Mouse (Mus musculus): Measurements from ENCODE around the gene Nfia. TPM values are rescaled to one million over a fixed set of nuclear protein-coding genes. Genes with fewer than 3 reads are reported as not detected.

Gene Nfia
- total RNA-seq, 2 experiments from 2014 or later = 3.6 to 17.8 TPM

DNA sequence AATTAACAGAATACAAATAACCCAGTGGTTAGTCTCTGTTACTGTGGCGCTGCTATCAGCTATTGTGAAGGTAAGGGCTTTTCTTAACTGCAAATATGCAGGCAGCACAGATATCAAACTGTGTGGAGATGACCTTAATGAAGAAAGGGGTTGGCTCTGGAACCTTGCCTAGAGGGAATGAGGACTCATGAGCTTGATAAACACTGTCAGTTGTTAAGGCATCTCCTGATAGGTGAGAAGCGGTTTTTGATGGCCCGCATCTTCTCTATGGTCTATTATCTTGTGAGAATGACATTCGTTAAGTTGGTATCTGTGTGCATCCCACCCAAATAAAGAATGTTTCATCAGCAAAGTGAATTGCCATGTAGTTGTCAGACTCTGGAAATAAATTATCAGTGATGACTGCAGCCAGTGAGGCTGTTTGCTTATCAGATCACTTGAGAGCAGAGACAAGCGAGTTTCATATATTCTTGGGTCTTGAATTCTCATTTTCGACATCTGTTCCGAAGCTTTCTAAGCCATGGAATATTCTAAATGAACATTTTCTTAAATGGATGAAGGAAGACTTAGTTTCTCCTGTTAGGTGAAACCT lies 37.9 kb downstream of the Nfia start:
- no peak for ATAC-seq (ENCODE audit: poor library complexity, severe bottlenecking)

DNA sequence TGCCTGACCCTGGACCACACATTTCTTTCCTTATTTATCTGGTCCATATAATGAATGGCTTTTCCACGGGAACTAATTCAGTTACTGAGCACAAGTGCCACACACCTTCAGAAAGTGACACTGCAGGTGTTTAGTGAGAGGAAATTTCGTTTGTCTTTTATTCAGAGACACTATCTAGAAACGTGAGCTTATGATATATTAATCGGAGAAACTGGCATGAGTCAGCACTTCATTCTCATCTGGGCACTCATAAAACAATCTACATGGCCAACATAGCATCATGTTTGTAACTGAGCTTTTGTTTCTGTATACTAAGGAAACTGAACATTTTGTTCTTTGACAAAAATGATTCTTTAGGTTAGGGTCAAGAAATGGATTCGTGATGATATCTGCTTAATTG lies 40.5 kb downstream of the Nfia start:
- ATAC-seq (ENCODE audit: poor library complexity, severe bottlenecking) = no peak

DNA sequence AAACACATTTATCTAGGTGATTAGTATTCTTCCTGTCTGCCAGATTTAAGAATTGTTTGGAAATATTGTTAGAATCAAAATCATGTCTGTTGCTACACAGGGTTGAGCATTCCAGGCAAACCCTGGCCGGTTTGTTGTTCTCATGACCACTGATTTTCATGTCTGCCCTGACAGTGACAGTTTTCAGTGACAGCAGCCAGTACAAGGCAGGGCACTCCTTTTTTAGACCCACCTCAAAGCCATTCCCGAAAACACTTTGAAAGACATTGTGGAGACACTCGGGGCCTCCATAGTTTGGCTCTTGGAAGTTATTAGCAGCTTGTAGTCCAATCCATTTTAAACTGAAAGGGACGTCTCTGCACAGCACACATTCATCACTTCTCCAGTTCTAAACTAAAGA lies 41.5 kb downstream of the Nfia start:
- no peak; the same call in 1 of the 2 replicates for ATAC-seq (ENCODE audit: poor library complexity, severe bottlenecking)

DNA sequence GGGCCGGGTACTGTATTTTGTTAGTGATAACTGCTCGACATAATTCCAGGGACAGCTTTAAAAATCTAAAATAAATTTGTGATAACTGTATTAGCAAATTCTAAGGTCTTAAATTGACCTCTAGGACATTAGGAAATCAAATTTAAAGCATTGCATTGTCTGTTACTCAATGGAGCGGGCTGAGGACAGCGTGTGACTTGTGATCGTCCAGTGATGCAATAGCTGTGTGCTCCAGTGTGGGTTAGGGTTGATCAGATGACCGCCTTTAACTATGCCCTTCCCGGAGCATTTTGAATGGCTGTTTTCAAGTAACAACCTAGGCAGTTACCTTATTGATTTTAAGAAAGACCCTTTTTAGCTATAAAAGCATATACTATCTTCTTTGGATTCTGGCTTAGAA lies 42.0 kb downstream of the Nfia start:
- peak; percentile 90 for ATAC-seq (ENCODE audit: poor library complexity, severe bottlenecking)

DNA sequence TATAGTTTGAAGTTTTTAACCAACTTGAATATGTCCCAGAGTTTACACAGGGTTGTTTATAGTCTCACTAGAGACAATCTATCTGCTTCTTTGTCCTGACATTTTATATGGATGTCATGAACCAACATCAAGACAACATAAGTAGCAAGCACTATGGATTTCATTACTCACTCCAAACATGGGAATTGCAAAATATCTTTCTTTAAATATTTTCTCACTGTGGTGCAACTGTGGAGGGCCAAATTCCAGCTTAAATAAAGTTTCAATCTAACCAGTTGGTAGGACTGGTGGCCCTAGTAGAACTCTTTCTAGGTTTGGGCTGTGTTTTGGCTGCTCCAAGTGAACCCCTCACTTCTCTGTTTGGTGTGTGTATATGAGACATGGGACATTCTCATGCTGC lies 43.5 kb downstream of the Nfia start:
- no peak for ATAC-seq (ENCODE audit: poor library complexity, severe bottlenecking)

DNA sequence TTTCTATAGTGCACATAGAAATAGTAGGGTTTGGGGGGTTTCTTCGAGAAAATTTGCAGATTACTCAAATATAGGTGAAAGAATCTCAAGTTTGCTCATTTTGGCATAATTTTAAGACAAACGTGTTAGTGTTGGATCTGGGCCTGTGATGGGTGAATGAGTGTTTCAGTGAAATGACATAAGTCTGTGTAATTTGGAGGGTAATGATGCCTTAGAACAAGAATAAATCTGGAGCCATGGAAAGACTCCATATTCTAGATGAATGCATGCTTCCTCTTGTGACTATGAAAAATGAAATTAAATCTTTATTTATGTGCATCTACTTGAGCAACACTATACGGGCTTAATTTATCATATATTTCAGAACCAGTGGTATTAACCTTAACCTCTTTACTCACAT lies 44.2 kb downstream of the Nfia start:
- no peak for ATAC-seq (ENCODE audit: poor library complexity, severe bottlenecking)

DNA sequence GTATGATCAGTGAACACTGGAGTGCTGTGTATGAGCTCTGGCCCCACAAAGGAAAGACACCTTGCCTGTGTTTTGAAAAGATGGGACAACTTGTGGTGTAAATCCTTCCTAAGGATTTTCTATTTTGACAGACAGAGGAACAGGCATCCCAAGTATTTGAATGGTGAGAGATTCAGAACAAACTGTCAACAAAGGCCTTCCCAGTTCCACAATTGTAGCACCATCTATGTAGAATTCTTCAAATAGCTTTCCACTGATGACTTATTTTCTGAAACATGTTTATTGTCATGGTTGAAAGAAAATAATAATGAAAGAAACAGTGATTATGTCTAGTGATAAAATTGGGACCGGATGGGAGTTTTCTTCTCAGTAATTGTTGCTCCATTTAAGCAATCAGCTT lies 45.2 kb downstream of the Nfia start:
- no peak for ATAC-seq (ENCODE audit: poor library complexity, severe bottlenecking)

DNA sequence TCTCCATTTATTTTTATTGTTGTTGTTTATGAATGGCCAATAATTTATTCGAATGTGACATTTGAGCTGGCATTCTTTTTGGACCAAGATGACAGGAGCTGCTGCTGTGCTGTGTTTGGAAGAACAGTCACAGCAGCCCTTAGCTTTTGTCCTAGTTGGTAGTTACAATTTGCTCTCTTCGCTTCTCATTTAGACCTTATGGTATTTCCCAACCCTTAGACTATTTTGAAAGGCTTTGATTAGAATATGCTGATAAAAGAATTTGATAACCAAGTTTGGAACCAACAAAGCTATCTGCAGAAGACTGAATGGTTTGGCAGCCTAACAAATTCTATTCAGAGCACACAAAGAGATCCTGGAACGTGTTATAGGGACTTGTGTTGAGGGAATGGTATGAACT lies 46.0 kb downstream of the Nfia start:
- no peak for ATAC-seq (ENCODE audit: poor library complexity, severe bottlenecking)

DNA sequence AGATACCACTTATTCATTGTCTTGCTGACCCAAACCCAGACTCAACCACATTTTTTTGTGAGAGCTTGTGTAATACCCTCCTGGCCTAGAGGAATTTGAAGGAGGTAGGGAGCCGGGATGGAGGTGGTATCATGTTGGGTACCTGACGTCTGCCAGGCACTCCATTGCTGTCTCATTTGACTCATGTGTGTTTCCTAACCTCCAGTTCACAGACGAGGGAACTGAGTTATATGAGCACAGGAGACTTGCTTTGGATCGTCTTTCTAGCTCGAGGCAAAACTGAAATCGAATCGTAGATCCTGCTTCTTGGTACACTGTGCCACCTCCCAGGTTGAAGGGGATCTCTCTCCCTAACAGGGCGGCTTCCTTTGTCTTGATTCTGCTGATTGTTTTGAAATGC lies 46.6 kb downstream of the Nfia start:
- ATAC-seq (ENCODE audit: poor library complexity, severe bottlenecking) = no peak

DNA sequence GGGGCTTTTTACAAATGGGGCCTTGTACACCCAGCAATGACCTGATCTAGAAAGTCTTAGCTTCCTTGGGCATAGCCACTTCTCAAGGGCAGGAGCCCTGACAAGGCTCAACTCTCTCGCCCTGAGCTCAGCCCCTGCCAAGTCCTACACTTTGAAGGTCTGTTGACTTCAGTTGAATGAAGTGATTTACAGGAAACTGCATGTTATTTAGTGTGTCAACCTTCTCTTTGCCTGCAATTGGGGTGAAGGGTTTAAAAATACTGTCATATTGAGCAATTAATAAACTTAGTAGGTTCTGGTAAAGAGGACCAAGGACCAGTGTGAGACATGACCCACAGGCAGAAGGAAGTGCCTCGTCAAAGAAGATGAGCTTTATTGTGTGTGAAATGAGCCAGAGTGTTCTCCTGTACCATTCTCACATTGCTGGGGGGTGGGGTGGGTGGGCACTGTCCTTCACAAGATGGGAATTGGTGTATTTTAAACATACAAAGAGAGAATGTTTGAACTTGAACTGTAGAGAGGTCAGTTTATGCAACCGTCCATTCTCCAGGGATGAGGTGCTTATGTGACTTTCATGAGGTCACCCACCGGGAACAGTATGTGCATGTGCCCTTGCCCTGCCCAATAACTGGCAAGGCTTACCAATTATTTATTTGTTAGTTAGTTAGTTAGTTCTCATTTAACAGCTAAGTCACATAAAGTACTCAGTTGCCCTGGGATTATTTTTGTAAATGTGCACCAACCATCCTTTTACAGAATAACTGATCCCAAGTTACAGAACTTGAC lies 48.1 kb downstream of the Nfia start:
- no peak for ATAC-seq (ENCODE audit: poor library complexity, severe bottlenecking)

DNA sequence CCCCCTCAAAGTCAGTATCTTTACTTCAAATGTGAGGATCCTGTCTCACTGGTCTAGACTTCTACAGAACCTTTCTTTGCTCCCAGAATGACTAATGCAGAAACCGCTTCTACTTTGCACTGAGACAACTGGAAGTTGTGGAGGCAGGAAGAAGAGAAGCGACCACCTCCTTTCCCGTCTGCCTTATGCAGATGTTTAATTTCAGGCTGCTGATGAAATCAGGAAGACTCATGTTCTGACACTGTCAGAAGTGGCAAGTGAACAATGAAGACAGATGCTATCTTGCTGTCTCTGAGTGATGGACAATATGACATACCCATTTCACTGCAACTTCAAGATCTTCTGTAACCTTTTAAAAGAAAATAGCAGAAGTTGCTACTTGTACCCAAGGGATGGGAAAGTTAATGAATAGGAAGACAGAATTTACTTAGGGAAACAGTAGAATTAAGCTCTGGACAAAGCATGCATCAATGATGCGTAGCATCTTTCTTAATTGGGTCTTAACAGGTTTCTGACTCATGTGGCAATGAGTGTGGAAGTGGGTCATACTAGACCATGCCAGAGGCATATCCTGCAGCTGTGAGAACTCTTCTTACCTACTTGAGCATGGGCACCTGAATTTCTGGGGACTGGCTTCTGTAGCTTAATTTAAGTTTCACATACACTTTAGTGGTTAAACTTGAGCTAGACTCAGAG lies 49.2 kb downstream of the Nfia start:
- ATAC-seq (ENCODE audit: poor library complexity, severe bottlenecking) = no peak

DNA sequence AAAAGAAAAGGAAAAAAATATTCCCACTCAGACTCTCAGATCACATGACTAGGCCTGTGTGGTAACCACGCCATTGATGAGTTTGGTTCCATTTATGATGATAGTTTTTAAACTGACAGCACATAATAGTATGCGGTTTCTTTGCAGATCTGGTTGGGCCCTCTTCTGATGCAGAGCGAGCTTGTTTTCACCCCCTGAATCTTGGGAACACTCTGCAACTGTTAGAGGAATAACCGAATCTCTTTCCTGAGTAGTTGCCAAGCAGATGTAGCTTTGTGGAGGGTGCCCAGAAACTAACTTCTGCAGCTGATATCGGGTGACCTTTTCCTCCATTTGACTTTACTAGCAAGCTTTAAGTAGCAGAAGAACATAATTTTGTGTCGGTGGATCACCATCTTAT lies 51.0 kb downstream of the Nfia start:
- no peak for ATAC-seq (ENCODE audit: poor library complexity, severe bottlenecking)

DNA sequence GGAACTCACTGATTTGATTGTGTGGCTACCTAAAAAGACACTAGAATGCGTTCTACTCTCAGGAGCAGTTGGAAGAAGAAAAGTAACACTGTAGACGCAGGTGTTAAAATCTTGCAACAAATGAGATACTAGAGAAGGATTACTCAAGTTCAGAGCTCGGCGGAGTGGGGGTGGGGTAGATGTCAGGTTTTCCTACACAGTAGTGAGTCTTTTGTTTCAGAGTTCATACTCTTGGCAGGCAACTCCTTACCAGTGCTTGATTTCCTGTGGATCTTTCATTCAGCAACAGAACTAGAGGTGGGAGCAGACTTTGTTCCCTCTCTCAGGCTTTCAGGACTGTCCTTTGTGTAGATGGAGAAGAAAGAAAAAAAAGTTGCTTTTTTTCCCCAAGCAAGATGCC lies 51.9 kb downstream of the Nfia start:
- no peak for ATAC-seq (ENCODE audit: poor library complexity, severe bottlenecking)

DNA sequence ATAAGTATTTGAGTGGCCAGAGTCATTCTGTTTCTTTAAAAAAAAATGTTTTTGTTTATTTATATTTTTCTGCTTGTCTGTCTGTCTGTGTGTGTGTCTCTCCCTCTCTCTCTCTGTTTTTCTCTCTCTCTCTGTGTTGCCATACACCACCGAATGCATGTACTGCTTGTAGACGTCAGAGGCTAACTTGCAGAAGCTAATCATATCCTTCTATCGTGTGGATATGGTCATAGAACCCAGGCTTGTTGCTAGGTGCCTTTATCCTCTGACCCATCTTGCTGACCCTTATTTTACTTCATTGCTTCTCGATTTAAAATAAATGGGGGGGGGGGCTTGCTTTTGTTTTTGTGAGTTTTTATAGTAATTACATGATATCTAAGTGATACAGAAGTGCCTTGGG lies 52.9 kb downstream of the Nfia start:
- ATAC-seq (ENCODE audit: poor library complexity, severe bottlenecking) = no peak

DNA sequence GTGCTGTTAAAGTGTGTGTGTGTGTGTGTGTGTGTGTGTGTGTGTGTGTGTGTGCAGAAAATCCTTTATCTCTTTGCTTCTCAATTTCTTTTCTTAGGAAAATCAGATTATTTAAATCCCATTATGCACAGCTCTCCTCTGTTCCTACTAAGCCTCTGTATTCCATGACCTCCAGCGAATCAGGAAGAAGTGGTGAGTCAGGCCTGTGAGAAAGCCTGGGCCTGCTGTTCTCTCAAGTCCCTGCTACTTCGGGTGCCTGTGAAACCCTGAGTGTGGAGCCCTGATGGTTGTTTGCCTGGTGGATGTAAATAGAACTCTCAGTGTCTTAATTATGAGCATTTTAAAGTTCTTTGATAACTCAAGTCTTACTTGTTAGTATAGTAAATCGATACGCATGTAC lies 53.3 kb downstream of the Nfia start:
- no peak for ATAC-seq (ENCODE audit: poor library complexity, severe bottlenecking)

DNA sequence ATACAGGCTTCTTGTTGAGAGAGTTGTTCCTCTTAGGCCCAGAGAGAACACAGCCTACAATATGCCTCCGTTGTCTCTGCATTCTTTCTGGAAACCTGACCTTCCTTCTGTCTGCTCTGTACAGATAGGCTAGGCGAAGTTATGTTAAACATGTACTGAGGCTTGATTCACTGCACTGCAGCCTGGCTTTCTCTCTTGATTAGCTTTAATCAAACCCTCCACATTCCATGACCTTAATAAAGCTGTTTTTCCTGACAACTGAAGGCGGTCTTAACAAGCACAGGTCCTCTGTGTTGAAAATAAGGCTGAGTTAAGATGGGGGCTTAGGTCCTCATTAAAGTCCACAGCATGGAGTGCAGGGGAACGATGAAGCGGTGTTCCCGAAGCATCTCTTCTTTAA lies 54.6 kb downstream of the Nfia start:
- ATAC-seq (ENCODE audit: poor library complexity, severe bottlenecking) = no peak

DNA sequence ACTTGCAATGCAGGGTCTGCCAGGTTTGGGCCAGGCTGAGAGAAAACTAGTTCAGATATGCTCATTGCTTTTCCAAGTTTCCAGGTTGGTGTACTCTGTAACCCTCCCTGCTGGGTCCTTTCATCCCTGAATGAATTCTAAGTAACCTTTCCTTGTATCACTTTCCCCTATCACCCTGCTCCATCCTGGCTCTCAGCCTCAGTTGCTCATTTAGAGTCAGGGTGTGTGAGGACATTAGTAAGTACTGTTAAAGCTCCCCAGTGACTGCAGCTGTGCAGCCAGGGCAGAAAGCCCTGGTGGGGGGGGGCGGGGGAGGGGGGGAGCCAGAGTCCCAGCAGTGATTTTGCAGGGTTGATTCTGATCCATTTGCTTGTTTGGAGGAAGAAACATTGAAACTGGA lies 56.0 kb downstream of the Nfia start:
- ATAC-seq (ENCODE audit: poor library complexity, severe bottlenecking) = no peak

DNA sequence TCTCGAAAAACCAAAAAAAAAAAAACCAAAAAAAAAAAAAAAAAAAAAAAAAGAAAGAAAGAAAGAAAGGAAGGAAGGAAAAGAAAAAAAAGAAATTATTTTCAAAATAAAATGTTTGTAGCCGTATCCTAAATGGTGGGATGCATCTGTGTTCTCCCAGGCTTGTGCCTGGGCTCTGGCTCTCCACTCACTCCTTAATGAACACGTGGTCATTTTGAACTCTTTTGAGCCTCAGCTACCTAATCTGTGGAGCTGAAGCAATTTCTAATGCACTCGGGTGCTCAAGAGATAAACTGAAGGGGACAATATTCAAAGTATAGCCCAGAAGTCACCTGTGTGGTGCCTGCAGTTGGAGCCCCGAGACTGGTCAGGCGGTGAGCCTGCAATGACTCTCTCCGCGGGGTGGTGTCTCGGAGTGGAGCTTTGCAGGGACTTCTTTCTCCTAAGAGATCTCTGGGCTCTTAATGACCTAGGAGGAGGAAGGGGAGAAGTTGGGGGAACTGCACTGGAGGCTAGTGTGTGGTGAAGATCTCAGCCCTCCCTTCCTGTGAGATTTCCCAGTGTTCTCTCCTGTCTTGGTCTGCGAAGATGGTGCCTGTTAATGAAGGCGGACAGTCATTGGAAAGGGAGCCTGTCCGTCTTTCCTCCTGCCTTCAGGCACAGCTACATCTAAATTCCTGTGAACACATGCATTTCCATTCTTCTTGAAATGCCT lies 57.0 kb downstream of the Nfia start:
- no peak for ATAC-seq (ENCODE audit: poor library complexity, severe bottlenecking)

DNA sequence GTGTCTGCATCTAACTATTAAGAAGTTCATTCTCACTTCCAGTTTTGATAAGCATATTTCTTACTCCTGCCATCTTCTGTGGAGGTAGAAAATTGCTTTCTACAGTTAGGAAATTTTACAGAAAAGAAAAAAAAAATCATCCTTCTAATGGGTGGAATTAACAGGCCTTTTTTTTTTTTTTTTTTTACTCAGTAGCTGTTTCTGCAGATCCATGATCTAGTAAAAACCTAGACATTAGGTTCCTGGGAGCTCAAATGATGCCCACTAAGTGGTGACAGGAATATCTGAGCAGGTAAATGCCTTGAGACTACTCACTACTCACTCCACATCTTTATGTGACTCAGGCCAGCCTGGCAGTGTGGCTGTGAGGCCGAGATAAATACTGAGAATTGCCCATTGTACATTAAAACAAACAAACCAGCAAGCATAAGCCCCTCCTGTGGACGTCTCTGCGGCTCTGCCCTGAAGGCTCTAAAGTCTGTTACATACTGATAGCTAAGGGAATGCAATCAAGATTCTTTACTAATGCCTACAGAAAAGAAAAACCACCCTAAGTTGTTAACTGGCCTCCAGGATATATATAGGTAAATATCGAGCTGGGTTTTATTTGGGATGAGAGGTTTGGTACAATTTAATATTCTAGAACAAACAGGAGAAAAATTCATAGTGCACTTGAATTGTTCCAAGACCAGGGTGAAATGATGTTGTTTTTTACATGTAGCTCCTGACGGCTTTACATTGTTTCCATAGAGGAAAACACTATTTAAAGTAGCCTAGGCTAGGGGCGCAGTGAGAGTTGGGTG lies 57.7 kb downstream of the Nfia start:
- ATAC-seq (ENCODE audit: poor library complexity, severe bottlenecking) = 0 out of 2 replicates have a peak, but pooled peaks have one; percentile 13

DNA sequence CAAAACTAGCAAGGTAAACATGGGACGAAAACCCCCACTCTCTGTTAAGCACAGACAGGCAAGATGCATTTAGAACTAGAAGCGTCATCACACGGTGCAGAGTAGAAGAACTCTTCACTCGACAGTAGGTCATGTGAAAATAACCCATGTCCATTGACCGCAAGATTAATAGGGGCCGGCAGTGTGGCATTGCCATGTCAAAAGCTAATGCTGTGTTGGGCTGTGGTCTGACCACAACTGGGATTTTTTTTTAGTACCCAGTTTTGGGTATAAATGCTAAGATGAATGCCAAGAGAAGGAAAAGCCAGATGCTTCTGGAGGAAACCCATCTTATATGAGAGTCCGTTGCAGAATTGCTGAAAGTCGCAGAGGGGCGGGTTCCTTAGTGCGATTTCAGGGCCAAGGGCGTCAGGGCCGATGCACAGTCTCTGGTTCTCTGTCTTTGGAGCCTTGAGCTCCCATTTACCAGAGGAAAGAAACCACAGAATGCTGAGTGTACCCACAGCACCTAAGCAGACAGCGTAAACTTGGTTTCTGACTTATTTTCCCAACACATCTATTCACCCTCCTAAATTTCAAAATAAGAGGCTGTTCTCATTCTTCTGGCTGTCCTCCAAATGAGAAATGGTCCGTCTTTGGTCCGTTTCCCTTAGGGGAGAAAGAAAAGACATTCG lies 58.5 kb downstream of the Nfia start:
- ATAC-seq (ENCODE audit: poor library complexity, severe bottlenecking) = peak; percentile 39
